Mouse (Mus musculus) lung, adult 2 months (tissue): ENCODE data around the gene Padi1. TPM values are rescaled to one million over a fixed set of nuclear protein-coding genes. Genes with fewer than 3 reads are reported as not detected.

Experiments used
- DNase-seq: peaks from one replicate; pipeline ENCODE4 v3.0.0; 2022
- H3K4me1 ChIP-seq: fragments of 200-500 bp; 2 replicates; pipeline ENCODE4 v1.6.1; 2011; ENCODE audit warnings: low read length; ENCODE audit not compliant: control insufficient read depth, insufficient read depth
- H3K4me3 ChIP-seq: fragments of 200-500 bp; replicated peaks from 2 replicates; pipeline ENCODE3; 2011; ENCODE audit warnings: low read depth, mild to moderate bottlenecking, control low read depth, low read length; ENCODE audit errors: extremely low read depth
- CTCF ChIP-seq: fragments of 200-500 bp; IDR thresholded peaks from 2 replicates; pipeline ENCODE4 v1.5.1; 2011; ENCODE audit warnings: mild to moderate bottlenecking, low read length, control low read depth; ENCODE audit not compliant: insufficient read depth
- POLR2A ChIP-seq: fragments of 200-500 bp; IDR thresholded peaks from 2 replicates; pipeline ENCODE4 v1.6.1; 2011; ENCODE audit warnings: low read depth, mild to moderate bottlenecking, control low read depth, low read length, borderline replicate concordance; ENCODE audit errors: extremely low read depth
- WGBS: fragments of 180-500 bp; shearing (Covaris S2); methylation state at CpG from one replicate; pipeline ENCODE4 v1.1.7; 2018; 5-methylcytosine and 5-hydroxymethylcytosine counted together
- polyA plus RNA-seq: library from polyadenylated mRNA; depleted of rRNA; stranded (reverse); fragments of >200 nt; gene quantifications from 2 replicates; pipeline ENCODE4 v1.2.3, GENCODE M21; 2012

Gene Padi1
- polyA plus RNA-seq, 1 experiment: 1.9 TPM

GRCm38 (mm10) chr4:140868484-140869190 lies 23.1 kb upstream of the Padi1 start:
- Histone ChIP-seq H3K4me1 (no peaks in the 10 kb centered on the region), H3K4me3 (no peak overlapping the region)
- TF ChIP-seq CTCF (no peak), POLR2A (no peak)
- WGBS: 7% methylated on average over 14 of the region's 14 CpGs
- DNase-seq: no peak

- no peak for DNase-seq
- WGBS: 70% methylated on average over 11 of the region's 11 CpGs
- Histone ChIP-seq H3K4me1 (no peaks in the 10 kb centered on the region), H3K4me3 (no peak overlapping the region)
- TF ChIP-seq CTCF (no peak), POLR2A (no peak)
Measured at GRCm38 (mm10) chr4:140862036-140862650, 16.6 kb upstream of the Padi1 start.

GRCm38 (mm10) chr4:140860767-140861147 lies 15.2 kb upstream of the Padi1 start:
- WGBS: 80% methylated on average over 7 of the region's 7 CpGs
- TF ChIP-seq CTCF (no peak), POLR2A (no peak)
- Histone ChIP-seq H3K4me1 (no peaks in the 10 kb centered on the region), H3K4me3 (no peak overlapping the region)
- DNase-seq: no peak

- Histone ChIP-seq H3K4me1 (no peaks in the 10 kb centered on the region), H3K4me3 (no peak overlapping the region)
- no peak for DNase-seq
- 43% methylated on average over 7 of the region's 7 CpGs for WGBS
- no peak for TF ChIP-seq CTCF
- TF ChIP-seq POLR2A: no peak
Measured at GRCm38 (mm10) chr4:140860125-140860766, 14.7 kb upstream of the Padi1 start.

- WGBS: 76% methylated on average over 11 of the region's 11 CpGs
- no peak for DNase-seq
- no peaks in the 10 kb centered on the region for H3K4me1 ChIP-seq
- TF ChIP-seq POLR2A (no peak), CTCF (no peak)
- H3K4me3 ChIP-seq: no peak overlapping the region
Measured at GRCm38 (mm10) chr4:140859291-140859690, 13.7 kb upstream of the Padi1 start.

GRCm38 (mm10) chr4:140857813-140858212 lies 12.2 kb upstream of the Padi1 start:
- Histone ChIP-seq H3K4me3 (no peak overlapping the region), H3K4me1 (no peaks in the 10 kb centered on the region)
- DNase-seq: no peak
- WGBS: 55% methylated on average over 7 of the region's 7 CpGs
- no peak for TF ChIP-seq POLR2A
- TF ChIP-seq CTCF: no peak

GRCm38 (mm10) chr4:140857041-140857440 lies 11.5 kb upstream of the Padi1 start:
- TF ChIP-seq POLR2A (no peak), CTCF (no peak)
- 53% methylated on average over 5 of the region's 5 CpGs for WGBS
- H3K4me1 ChIP-seq: no peaks in the 10 kb centered on the region
- no peak for DNase-seq
- H3K4me3 ChIP-seq: no peak overlapping the region

- TF ChIP-seq CTCF (no peak), POLR2A (no peak)
- no peaks in the 10 kb centered on the region for H3K4me1 ChIP-seq
- WGBS: 89% methylated on average over 5 of the region's 10 CpGs
- DNase-seq: no peak
- H3K4me3 ChIP-seq: no peak overlapping the region
Measured at GRCm38 (mm10) chr4:140855151-140855550, 9.6 kb upstream of the Padi1 start.

- H3K4me1 ChIP-seq: no peaks in the 10 kb centered on the region
- DNase-seq: no peak
- TF ChIP-seq POLR2A: no peak
- TF ChIP-seq CTCF: no peak
- WGBS: 44% methylated on average over 10 of the region's 10 CpGs
- H3K4me3 ChIP-seq: no peak overlapping the region
Measured at GRCm38 (mm10) chr4:140854455-140854864, 8.9 kb upstream of the Padi1 start.
